Comparison of ENCODE assay signal across 16 mouse cellular contexts in the genomic region with DNA sequence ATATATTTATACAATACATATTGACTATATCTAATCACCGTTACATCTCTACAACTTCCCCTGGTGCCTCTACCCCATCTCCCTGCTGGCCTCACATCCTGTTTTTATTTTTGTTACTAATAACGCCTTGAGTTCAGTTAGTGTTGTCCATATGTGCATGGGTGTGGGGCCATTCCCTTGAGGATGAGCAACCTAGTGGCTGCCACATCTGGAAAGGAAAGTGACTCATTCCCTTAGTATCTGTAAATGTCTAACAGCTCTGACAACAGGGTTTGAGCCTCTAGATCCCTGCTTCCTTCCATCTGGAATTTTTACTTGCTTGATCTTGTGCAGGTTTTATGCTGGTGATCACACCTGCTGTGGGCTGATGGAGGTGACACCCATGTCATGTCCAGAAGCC.
DNase-seq lines count a peak whose midpoint lies in the region.
"Had no signal": no experiment of that assay in that cellular context is flagged by ENCODE, and none has a peak within 500 bp of the region (broad histone marks: within the 10 kb centered on the region; RNA-seq: fewer than 3 reads in every experiment).

No protein-coding gene starts in this region.

- DNase-seq in gastrocnemius, adult 18-20 months (ENCODE audit: low spot score), result peak; percentile 56
- no peak for DNase-seq in gastrocnemius, postnatal 4 days (ENCODE audit: low spot score in 2 of 2)
- DNase-seq in heart, adult 9 months (ENCODE audit: low spot score in 2 of 2), result peak; percentile 11 to 29
- no peak for DNase-seq in heart, adult 8-10 months (ENCODE audit: low spot score)
- DNase-seq in NIH3T3 (ENCODE audit: low read depth), result peak; percentile 77
- peak; percentile 52 for DNase-seq in skeletal muscle tissue, adult 2 months (ENCODE audit: low read depth, low spot score)
- no peak for DNase-seq in c-Kit-positive CD71-positive TER-119-positive erythroid progenitor cells, embryonic 14.5 days (ENCODE audit: low spot score)
- DNase-seq: adrenal gland, adult 8-10 months; cerebellum, adult 18-20 months; cerebellum, postnatal 36 days; embryo, embryonic 11 days; kidney, postnatal 25 days; lung, adult 18-20 months; lung, postnatal 10 days; thymus, adult 2 months; thymus, postnatal 4 days had no signal

Comparison
In these comparisons a context has a peak if more than half of its experiments do, and no peak if none do; other contexts are left out.
1. DNase-seq: peak in gastrocnemius, adult 18-20 months (single experiment), heart, adult 9 months (2 of 2), NIH3T3 (single experiment) and skeletal muscle tissue, adult 2 months (single experiment); none in gastrocnemius, postnatal 4 days (0 of 2), heart, adult 8-10 months (single experiment) and c-Kit-positive CD71-positive TER-119-positive erythroid progenitor cells, embryonic 14.5 days (single experiment).